Mouse (Mus musculus) heart, adult 18-20 months (tissue): ENCODE results near the gene Atp2a2. TPM values are rescaled to one million over a fixed set of nuclear protein-coding genes. Genes with fewer than 3 reads are reported as not detected.
"Not testable (repeated sequence)": the region's sequence is repeated elsewhere in the genome, so short reads cannot be mapped to it uniquely, and the experiment has no call there.

Experiments used
- DNase-seq, 2 experiments: peaks; one replicate each; pipeline ENCODE4 v3.0.0; 2021 to 2022; ENCODE audit warnings: mixed read lengths in 1 of 2
- total RNA-seq, 2 experiments: library from RNA; stranded (reverse); gene quantifications; 2 replicates each; pipeline ENCODE4 v1.2.3; 2021

Gene Atp2a2
- total RNA-seq, 2 experiments from 2014 or later: 12,284 to 12,648 TPM

GRCm38 (mm10) chr5:122452194-122452593, 49.8 kb downstream of the Atp2a2 start:
- no peak for DNase-seq

DNA sequence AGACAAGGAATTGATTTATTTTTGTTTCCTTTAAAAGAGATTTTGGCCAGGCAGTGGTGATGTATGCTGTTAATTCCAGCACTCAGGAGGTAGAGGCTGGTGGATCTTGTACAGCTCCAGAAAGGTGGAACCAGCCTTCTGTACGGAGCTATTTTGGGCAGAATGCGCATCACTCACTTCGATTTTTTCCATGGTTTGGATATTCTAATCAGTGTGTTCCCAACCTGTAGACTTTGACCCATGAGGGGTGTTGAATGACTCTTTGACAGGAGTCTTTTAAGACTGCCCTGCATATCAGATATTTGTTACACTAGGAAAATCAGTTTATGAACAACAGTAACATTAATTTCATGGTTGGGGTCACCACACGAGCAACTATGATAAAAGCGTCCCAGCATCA, 50.7 kb downstream of the Atp2a2 start:
- no peak for DNase-seq

- DNase-seq: peak; percentile 49 to 51
Measured at GRCm38 (mm10) chr5:122450913-122451317, 51.1 kb downstream of the Atp2a2 start.

DNA sequence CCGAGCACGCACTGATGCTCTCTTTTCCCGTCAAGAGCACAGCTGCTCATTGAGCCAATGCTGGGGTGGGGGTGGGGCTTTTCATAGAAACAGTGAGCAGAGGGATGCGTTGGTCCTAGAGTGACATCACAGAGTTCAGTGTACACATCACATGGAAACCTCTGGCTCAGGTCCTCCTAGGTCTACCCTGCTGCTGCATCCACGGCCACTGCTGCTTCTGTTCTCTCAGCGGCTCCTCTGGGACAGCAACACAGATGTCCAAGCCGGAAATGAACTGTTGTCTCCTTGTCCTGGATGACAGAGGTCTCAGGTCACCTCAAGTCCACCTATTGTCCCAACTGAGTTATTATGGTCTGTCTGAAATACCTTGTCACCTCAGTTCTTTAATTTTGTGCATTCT, 52.1 kb downstream of the Atp2a2 start:
- peak; percentile 47 to 54 for DNase-seq

DNA sequence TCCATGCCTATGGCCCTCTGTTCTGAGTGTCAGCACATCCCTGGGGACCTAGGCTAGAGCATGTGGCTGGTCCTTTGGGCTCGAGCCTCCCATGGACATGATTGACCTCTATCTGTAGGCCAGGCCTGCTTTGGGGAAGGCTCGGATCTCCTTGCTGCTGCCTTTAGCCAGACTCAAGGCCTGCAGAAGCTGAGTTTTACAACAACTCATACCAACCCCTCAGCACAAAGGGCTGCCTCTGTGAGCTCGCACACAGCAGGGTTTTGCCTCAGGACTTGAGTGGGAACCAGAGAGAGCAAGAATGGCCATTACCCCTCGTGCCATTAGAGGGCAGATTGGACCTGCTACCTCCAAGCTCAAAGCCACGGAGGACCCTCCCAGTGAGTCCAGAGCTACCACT, 53.2 kb downstream of the Atp2a2 start:
- no peak for DNase-seq

- peak; percentile 24 to 42 for DNase-seq
Measured at GRCm38 (mm10) chr5:122447857-122448256, 54.2 kb downstream of the Atp2a2 start.

- DNase-seq: no peak
Measured at GRCm38 (mm10) chr5:122445051-122445610, 56.9 kb downstream of the Atp2a2 start.

- DNase-seq: no peak
Measured at GRCm38 (mm10) chr5:122444492-122444891, 57.5 kb downstream of the Atp2a2 start.

DNA sequence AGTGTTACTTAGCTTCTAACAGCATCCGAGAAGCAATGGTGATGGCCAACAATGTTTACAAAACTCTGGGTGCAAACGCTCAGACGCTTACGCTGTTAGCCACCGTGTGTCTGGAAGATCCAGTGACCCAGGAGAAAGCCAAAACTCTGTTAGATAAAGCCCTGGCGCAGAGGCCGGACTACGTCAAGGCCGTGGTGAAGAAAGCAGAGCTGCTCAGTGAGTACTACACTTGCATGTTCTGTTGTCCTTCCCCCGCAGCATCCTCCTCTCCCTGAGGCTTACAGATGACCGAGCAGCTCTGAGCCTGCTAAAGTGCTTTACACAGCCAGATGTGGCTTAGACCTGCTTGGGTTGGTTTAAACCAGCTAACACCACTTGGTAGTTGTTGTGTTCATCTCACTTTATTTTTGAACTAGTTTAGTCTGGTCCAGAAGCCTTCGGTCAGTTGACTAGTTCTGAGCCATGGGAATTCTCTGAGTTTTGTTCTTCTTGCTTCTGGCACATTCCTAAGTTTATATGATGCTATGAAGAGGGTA, 61.9 kb downstream of the Atp2a2 start:
- DNase-seq: peak; percentile 70 to 74

- peak; percentile 58 to 61 for DNase-seq
Measured at GRCm38 (mm10) chr5:122439400-122440094, 62.5 kb downstream of the Atp2a2 start.

DNA sequence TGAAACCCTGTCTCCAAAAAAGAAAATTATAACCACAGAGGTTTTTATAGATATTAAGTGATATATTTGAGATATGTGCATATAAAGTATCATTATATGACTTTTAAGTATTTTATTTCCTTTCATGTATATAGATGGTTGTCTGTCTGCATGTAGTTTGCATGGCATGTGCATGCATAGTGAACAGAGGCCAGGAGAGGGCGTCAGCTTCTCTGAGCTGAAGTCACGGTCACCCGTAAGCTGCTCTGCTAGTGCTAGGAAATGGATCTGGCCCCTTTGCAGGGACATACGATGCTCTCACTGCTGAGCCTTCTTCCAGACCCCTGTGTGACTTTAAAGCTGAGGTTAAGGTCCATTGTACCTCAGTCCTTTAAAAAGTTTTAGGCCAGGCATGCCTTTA, 67.5 kb downstream of the Atp2a2 start:
- no peak for DNase-seq

GRCm38 (mm10) chr5:122431221-122431620, 70.8 kb downstream of the Atp2a2 start:
- DNase-seq: no peak

DNA sequence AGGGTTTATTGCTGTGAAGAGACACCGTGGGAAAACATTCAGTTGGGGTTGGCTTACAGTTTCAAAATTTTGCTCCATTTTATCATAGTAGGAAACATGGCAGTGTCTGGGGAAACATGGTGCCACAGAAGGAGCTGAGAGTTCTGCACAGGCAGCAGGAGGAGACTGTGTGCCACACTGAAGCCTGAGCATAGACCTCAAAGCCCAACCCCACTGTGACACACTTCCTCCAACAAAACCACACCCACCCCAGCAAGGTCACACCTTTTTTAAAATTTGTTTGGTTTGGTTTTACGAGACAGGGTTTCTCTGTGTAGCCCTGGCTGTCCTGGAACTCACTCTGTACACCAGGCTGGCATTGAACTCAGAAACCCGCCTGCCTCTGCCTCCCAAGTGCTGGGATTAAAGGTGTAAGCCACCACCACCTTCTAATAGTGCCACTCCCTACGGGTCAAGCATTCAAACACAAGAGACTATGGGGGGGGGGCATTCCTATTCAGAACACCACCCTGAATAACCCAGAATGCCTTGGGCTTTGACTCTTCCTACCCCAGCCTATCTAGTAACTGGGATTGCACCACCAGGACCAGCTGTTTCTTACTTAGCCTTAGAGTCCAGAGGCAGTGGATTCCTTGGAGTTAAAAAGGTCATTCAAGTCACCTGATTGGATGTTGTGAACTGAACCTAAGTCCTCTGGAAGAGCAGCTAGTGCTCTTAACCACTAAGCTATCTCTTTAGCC, 71.8 kb downstream of the Atp2a2 start:
- DNase-seq: no peak

DNA sequence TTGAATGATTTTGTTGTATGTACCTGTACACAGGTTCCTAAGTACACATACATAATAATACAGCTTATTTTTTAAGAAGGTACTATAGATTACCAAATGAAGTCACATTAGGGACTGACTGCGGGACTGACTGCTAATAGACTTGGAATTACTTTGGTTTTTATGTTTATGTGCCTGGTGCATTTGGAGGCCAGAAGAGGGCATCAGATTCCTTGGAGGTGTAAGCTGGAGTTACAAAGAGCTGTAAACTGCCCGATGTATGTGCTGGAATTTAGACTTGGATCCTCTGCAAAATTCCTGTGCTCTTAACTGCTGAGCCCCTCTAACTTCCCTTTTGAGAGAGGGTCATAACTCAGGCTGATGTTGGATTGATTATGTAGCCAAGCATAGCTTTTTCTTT, 76.5 kb downstream of the Atp2a2 start:
- DNase-seq: no peak

DNA sequence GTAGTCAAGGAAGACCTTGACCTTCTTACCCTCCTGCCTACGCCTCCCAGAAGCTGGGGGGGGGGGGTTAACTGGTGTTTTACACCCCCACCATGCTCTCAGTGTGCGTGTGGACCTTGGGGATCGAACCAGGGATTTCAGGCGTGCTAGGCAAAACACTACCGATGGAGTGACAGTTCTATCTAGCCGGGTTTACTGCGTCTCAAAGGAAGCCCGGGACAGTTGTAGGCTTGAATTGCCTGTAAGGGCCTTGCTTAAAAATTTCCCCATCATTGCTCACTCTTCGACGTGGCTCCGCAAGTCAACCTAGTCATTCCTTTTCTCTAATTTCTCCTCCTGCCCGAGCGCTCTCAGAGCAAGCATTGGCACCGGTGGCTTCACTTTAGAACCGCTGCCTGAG, 78.9 kb downstream of the Atp2a2 start:
- DNase-seq: no peak

GRCm38 (mm10) chr5:122422071-122422964, 79.7 kb downstream of the Atp2a2 start:
- peak; percentile 92 to 97 for DNase-seq

GRCm38 (mm10) chr5:122421271-122422068, 80.6 kb downstream of the Atp2a2 start, which contains the start of gene Anapc7:
Anapc7 (plus strand) TSS chr5:122421693.
- no peak for DNase-seq

GRCm38 (mm10) chr5:122420676-122421075, 81.3 kb downstream of the Atp2a2 start:
- DNase-seq: not testable (repeated sequence)

DNA sequence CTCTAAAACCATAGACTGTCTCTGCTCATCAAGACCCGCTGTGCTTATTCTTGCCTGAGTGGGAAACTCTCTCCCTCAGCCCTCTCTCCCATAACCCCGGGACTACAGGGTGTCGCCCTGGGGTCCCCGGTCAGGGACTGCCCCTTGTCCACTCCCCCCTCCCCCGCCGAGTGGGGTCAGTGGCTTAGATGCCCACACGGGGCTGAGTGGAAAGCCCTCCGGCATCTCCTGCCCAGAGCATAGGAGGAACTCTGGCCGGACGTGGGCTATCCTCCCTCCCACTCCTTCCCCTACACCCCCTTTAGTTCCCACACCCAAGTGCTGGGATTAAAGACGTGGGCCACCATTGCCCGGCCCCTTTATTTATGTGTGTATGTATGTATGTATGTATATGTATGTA, 86.6 kb downstream of the Atp2a2 start:
- no peak for DNase-seq

GRCm38 (mm10) chr5:122414351-122414750, 87.7 kb downstream of the Atp2a2 start:
- no peak for DNase-seq

DNA sequence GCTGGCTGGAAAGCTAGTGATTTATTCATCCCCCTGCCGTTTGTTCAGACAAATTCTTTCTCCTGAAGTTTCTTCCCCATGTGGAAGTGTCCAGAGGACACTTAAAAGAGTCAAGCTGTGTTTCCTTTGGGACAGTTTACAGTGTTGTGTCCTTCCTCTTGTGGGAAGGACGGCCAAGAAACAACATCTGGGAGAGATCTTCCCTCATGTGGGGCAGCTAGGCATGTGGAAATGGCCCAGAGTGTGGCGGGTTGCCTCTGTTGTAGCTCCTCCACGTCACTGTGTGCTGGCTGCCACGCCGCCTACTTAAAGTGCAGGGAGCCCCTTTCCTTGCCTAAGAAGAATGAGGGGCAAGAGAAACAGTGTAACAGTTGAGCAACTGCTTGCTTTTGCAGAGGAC, 89.2 kb downstream of the Atp2a2 start:
- DNase-seq: peak; percentile 34 to 62
